In genomic region chr12:31090882-31091640, GRCm38 (mm10) we compare ENCODE assay signal across 19 mouse cellular contexts. TPM values are rescaled to one million over a fixed set of nuclear protein-coding genes. Genes with fewer than 3 reads are reported as not detected.
"Had no signal": no experiment of that assay in that cellular context is flagged by ENCODE, and none has a peak within 500 bp of the region (broad histone marks: within the 10 kb centered on the region; RNA-seq: fewer than 3 reads in every experiment).

No protein-coding gene starts in this region.

- H3K4me2 ChIP-seq: limb, embryonic 15.5 days; liver, embryonic 12.5 days; lung, embryonic 14.5 days; midbrain, embryonic 12.5 days; neural tube, embryonic 15.5 days had no signal

- H3K4me3 ChIP-seq: limb, embryonic 15.5 days; liver, embryonic 12.5 days; midbrain, embryonic 12.5 days; neural tube, embryonic 15.5 days had no signal

- DNase-seq: kidney, adult 9 months; kidney, postnatal 36 days; layer of hippocampus, adult 9-11 months; layer of hippocampus, postnatal 36 days; lung, embryonic 14.5 days; lung, postnatal 14 days; right cerebral cortex, adult 18-20 months; right cerebral cortex, postnatal 25 days; thymus, adult 2 months; thymus, postnatal 36 days had no signal

- H3K9me3 ChIP-seq: limb, embryonic 15.5 days; liver, embryonic 12.5 days; midbrain, embryonic 12.5 days; neural tube, embryonic 15.5 days had no signal

- H3K9ac ChIP-seq: limb, embryonic 15.5 days; liver, embryonic 12.5 days; lung, embryonic 14.5 days; midbrain, embryonic 12.5 days; neural tube, embryonic 15.5 days had no signal

- H3K4me1 ChIP-seq: limb, embryonic 15.5 days; midbrain, embryonic 12.5 days; neural tube, embryonic 15.5 days had no signal

- ATAC-seq: liver, embryonic 12.5 days; midbrain, embryonic 16.5 days had no signal

- H3K36me3 ChIP-seq: limb, embryonic 15.5 days; liver, embryonic 12.5 days; midbrain, embryonic 12.5 days; neural tube, embryonic 15.5 days had no signal

- H3K27ac ChIP-seq: kidney, postnatal 0 days; limb, embryonic 15.5 days; liver, embryonic 12.5 days; midbrain, embryonic 12.5 days; neural tube, embryonic 15.5 days had no signal

- H3K27me3 ChIP-seq: limb, embryonic 15.5 days; liver, embryonic 12.5 days; midbrain, embryonic 12.5 days; neural tube, embryonic 15.5 days had no signal

RNA-seq across cellular contexts. Expression of gene Fam110c, which starts 17.4 kb away (rescaled TPM):
- total RNA-seq: layer of hippocampus, adult 18-20 months; layer of hippocampus, postnatal 36 days; left cerebral cortex, adult 8-10 months; left cerebral cortex, postnatal 25 days had no signal
- polyA plus RNA-seq: midbrain, embryonic 16.5 days had no signal
